Mouse (Mus musculus) spleen, postnatal 10 days (tissue): Measurements from ENCODE around the gene Shf.
"Not testable (repeated sequence)": the region's sequence is repeated elsewhere in the genome, so short reads cannot be mapped to it uniquely, and the experiment has no call there.

Source experiments
- DNase-seq, 2 experiments: peaks; one replicate each; pipeline ENCODE4 v3.0.0; 2021 to 2022; ENCODE audit warnings: low spot score in 2 of 2

Shf gene

GRCm38 (mm10) chr2:122368995-122369739, at the start of gene Shf:
Gene Shf, minus strand, starts transcription at chr2:122369162.
- DNase-seq: peak; percentile 91 to 93

DNA sequence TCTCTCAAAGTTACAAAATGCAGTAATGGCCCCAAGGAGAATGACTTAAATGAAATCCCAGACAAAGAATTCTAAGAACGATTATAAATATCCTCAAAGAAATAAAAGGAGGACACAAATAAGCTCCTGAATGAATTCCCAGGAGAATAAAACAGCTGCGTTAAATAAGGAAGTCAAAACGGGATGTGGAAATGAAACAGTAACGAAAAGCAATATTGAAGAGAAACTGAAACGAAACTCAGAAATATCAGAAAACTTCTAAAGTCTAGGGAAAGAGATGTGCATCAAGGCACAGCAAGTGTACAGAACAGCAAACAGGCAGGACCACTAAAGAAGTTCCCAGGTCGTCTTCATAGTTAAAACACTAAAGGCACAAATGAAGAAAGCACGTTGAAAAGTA, 40.0 kb upstream of the Shf start:
- DNase-seq: no peak

DNA sequence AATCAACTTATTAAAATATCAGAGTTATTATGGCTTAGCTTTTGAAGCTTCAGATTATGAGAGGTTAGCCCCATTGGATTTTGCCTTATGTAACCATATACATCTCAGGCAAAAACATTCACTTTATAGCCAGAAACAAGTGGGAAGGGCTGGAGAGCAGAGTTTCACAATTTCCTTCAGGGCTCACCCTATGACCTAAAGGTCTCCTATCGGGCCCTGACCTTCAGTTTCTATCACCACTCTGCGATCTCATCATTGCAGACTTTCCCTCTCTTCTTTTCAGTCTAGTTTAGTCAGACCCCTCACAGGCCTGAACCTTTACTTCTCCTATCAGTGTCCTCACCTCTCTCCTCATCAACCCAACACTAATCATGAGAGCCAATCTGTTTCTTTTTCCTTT, 38.6 kb upstream of the Shf start:
- DNase-seq: no peak

DNA sequence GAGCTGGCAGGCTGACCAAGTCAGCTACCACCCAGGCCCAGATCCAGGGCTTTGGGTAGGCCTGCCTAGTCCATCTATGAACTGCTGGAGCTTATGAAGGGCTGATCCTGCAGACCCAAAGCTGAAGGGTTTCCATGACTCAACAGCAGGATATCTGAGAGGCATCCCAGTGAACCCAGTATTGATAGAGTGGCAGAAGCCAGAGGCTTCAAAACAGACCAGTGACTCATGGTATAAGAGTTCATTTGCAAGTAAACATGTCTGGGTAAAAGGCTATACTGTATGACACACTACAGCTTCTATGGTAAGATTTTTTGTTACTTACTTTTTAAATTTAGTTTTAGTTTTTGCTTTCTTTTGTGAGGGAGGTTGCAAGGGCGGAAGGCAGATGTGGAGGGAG, 27.2 kb upstream of the Shf start:
- DNase-seq: no peak

GRCm38 (mm10) chr2:122387135-122387534, 18.2 kb upstream of the Shf start:
- DNase-seq: not testable (repeated sequence)

GRCm38 (mm10) chr2:122385095-122385494, 16.1 kb upstream of the Shf start:
- DNase-seq: no peak

DNA sequence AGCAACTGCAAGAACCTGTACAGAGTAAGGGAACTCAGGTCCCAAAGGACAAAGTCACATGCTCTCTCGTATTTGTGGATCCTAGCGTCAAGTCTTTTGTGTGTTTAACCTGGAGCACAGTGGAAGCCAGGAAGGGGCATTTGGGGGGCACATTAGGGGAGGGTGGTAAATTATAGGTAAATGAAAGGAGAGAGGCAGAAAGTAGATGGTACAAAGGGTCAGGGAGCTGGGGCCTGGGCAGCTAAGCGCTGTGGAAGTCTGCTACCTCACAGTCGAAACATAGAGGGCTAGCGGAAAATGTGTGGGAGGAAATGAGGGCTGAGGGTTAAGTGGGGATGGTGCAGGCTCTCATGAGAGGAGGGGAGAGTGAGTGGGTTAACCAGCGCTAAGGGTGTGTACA, 13.2 kb upstream of the Shf start:
- DNase-seq: no peak

GRCm38 (mm10) chr2:122381329-122382103, 12.6 kb upstream of the Shf start:
- DNase-seq: no peak

- DNase-seq: peak in 1 of 2 experiments; percentile 61
Observed at GRCm38 (mm10) chr2:122380768-122381311, 11.9 kb upstream of the Shf start.

GRCm38 (mm10) chr2:122379292-122379650, 10.3 kb upstream of the Shf start:
- DNase-seq: no peak

GRCm38 (mm10) chr2:122378421-122379291, 9.7 kb upstream of the Shf start:
- DNase-seq: no peak

- DNase-seq: peak; percentile 79 to 81
Observed at GRCm38 (mm10) chr2:122377751-122378246, 8.8 kb upstream of the Shf start.

GRCm38 (mm10) chr2:122377215-122377674, 8.3 kb upstream of the Shf start:
- DNase-seq: peak; percentile 98 to 99

- DNase-seq: peak in 1 of 2 experiments; percentile 64
Observed at GRCm38 (mm10) chr2:122376041-122376561, 7.1 kb upstream of the Shf start.

DNA sequence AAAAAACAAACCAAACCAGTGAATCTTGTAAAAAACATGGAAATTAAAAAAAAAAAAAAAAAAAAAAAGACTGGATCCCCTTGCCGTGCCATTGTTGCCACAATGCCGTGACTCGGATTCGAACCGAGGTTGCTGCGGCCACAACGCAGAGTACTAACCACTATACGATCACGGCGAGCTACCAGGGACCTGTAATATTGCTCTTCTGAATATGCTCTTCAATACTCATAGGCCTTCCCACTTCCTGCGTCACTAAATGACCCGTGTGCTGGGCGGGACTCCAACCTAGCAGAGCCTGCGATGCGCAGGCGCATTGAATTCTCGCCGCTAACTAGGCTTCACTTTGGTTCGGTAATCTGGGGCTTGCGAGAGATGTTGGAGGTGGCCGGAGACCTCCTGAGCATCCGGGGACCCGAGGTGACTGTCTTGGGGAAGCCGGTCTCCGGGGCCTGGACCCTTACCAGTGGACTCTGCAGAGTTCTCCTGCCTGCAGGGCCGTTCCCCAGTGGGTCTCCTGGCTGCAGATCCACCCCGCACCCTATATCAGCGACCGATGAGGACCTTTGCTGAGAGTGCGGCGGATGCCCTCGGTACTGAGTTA, 6.5 kb upstream of the Shf start:
- peak; percentile 89 to 92 for DNase-seq

- DNase-seq: no peak
Observed at GRCm38 (mm10) chr2:122374666-122375331, 5.8 kb upstream of the Shf start.

DNA sequence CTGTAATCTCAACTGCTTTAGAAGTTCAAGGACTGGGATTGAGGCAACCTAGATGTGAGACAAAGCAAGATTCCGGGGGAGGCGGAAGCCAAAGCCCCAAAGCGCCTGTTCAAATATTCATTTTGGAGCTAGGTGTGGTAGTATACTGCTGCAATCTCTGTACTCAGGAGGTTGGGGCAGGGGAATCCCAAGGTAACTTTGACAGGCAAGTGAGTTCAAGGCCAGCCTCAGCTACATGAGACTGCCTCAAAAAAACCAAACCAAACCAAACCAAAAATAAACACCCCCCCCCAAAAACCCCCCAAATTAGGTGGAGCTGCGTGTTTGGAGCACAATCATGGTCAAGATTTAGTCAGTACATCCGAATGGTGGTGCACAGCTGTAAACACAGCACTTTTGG, 5.0 kb upstream of the Shf start:
- no peak for DNase-seq

- DNase-seq: no peak
Observed at GRCm38 (mm10) chr2:122372541-122372940, 3.6 kb upstream of the Shf start.

DNA sequence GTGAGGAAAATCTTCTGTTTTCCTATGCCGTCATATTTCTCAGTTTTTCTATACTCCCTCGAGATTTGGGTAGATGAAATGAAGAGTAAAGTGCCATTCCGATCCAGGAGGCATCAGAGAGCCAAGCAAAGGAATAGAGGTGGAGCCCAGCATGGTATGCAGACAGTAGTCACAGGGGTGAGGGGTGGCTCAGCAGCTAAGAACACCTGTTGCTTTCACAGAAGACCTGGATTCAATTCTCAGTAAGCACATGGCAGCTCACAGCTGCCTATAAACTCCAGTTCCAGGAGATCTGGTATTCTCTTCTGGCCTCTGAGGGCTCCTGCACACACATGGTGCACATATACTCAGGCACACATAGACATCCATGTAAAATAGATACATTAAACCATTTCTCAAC, 3.1 kb upstream of the Shf start:
- no peak for DNase-seq

GRCm38 (mm10) chr2:122370101-122370750, 1.3 kb upstream of the Shf start:
- no peak for DNase-seq
